Mouse (Mus musculus) testis, adult 2 months (tissue): Measurements from ENCODE around the gene 1700092M07Rik.

ENCODE experiments used
- CTCF ChIP-seq: fragments of 200-500 bp; IDR thresholded peaks from 2 replicates; pipeline ENCODE4 v1.5.1; 2012; ENCODE audit warnings: low read depth, mild to moderate bottlenecking, inconsistent platforms, low read length, moderate library complexity; ENCODE audit not compliant: control insufficient read depth, insufficient read depth, insufficient replicate concordance
- POLR2A ChIP-seq: fragments of 200-500 bp; IDR thresholded peaks from 2 replicates; pipeline ENCODE4 v1.6.1; 2012; ENCODE audit warnings: low read depth, mild to moderate bottlenecking, inconsistent platforms, low read length, moderate library complexity; ENCODE audit not compliant: control insufficient read depth

DNA sequence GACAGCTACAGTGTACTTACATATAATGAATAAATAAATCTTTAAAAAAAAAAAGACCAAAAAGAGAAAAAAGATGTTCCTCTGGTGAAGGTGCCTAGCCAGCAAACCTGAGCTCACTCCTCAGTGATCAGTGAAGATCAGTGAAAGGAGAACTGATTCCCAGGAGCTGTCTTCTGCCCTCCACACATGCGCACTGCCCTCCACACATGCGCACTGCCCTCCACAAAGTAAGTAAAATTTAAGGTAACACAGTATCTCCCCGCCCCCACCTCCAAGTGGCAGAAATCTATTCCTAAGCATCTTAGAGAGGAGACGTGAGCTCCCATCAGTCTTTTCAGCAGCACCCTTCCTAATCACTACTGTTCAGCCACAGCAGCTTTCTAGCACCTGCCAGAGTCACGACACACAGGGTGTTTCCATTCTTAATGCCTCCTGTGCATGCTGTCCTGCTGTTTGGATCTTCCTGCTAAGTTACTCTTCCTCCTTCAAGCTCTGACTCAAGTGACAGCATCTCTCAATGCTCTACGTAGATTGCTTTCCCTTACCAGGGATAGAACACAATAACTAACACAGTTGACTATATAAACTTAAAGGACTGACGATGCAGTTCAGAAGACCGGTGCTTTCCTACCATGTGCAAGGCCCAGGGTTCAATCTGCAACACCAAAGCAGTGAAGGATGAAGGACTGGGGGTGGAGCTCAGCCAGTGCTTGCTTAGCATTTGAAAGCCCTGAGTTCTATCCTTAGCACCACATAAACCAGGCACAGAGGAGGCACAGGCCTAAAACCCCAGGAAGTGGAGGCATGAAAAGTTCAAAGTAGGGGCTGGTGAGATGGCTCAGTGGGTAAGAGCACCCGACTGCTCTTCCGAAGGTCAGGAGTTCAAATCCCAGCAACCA lies 24.4 kb upstream of the 1700092M07Rik start:
- no peak for TF ChIP-seq POLR2A
- TF ChIP-seq CTCF = no peak
